Mouse (Mus musculus) CH12.LX (cell line): ENCODE measurements at regions not wholly inside any gene's neighbourhood (a gene's known extent, or its start where the extent isn't known, plus 50 kb on each side); places are given as distances from the start of the nearest gene placed in this dataset.
"Not testable (repeated sequence)": the region's sequence is repeated elsewhere in the genome, so short reads cannot be mapped to it uniquely, and the experiment has no call there.

Experiments
- DNase-seq: peaks from one replicate; pipeline ENCODE4 v3.0.0-alpha.2; 2013; ENCODE audit errors: extremely low read depth
- H3K27ac ChIP-seq: 2 replicates; pipeline ENCODE4 v1.5.1; 2012; ENCODE audit warnings: low read depth, mild to moderate bottlenecking, control low read depth, moderate library complexity; ENCODE audit not compliant: insufficient read depth
- H3K27me3 ChIP-seq: replicated peaks from 2 replicates; pipeline ENCODE3; 2012; ENCODE audit warnings: inconsistent platforms
- H3K36me3 ChIP-seq, 2 experiments: replicated peaks in 1 of 2; 2 replicates each; pipeline versions ENCODE3 to v1.6.1; 2012; ENCODE audit warnings: inconsistent platforms in 1 of 2, low read length in 1 of 2, mild to moderate bottlenecking in 1 of 2, mixed read lengths in 1 of 2, moderate library complexity in 1 of 2; ENCODE audit not compliant: control insufficient read depth in 1 of 2, insufficient read depth in 1 of 2
- H3K4me1 ChIP-seq, 2 experiments: 2 replicates each; pipeline ENCODE4 v1.6.1; 2012; ENCODE audit warnings: inconsistent platforms in 1 of 2, moderate library complexity in 1 of 2; ENCODE audit not compliant: insufficient read depth in 2 of 2, control insufficient read depth in 1 of 2
- H3K4me2 ChIP-seq: 2 replicates; pipeline ENCODE4 v1.6.1; 2012; ENCODE audit warnings: low read depth, mild to moderate bottlenecking, control low read depth; ENCODE audit not compliant: poor library complexity, insufficient read depth, severe bottlenecking
- H3K4me3 ChIP-seq, 3 experiments: fragments of 150-350 bp in 1 of 3; sonication (generic) in 1 of 3; replicated peaks in 1 of 3; 2 replicates each; pipeline versions ENCODE3 to v1.5.1; 2011 to 2012; ENCODE audit warnings: low read depth in 2 of 3, low read length in 2 of 3, mild to moderate bottlenecking in 2 of 3, moderate library complexity in 2 of 3, control low read depth in 1 of 3, improper control_type of control experiment in 1 of 3, inconsistent platforms in 1 of 3, mixed read lengths in 1 of 3; ENCODE audit not compliant: poor library complexity in 1 of 3
- H3K79me2 ChIP-seq: replicated peaks from 2 replicates; pipeline ENCODE4 v1.6.1; 2012; ENCODE audit warnings: mild to moderate bottlenecking, moderate library complexity; ENCODE audit not compliant: control insufficient read depth, poor library complexity, insufficient read depth, severe bottlenecking; ENCODE audit errors: extremely low read depth
- H3K9ac ChIP-seq: 2 replicates; pipeline ENCODE4 v1.6.1; 2012; ENCODE audit warnings: low read depth, mild to moderate bottlenecking, control low read depth, moderate library complexity; ENCODE audit not compliant: insufficient read depth
- H3K9me3 ChIP-seq: replicated peaks from 2 replicates; pipeline ENCODE3; 2012; ENCODE audit warnings: low read length, inconsistent platforms, mixed read lengths
- CHD1 ChIP-seq: IDR thresholded peaks from 2 replicates; pipeline ENCODE4 v1.6.1; 2012; ENCODE audit warnings: low read depth, low read length, improper control_type of control experiment, inconsistent platforms
- E2F4 ChIP-seq: IDR thresholded peaks from 2 replicates; pipeline ENCODE4 v1.6.1; 2011; ENCODE audit warnings: low read depth, low read length, improper control_type of control experiment; ENCODE audit not compliant: insufficient replicate concordance
- ELF1 ChIP-seq: IDR thresholded peaks from 2 replicates; pipeline ENCODE4 v1.6.1; 2014; ENCODE audit warnings: low read depth, mild to moderate bottlenecking, inconsistent platforms, low read length, improper control_type of control experiment
- ETS1 ChIP-seq: conservative IDR thresholded peaks from 2 replicates; pipeline ENCODE4 v1.6.1; 2012; ENCODE audit warnings: low read depth, mild to moderate bottlenecking, inconsistent platforms, low read length, improper control_type of control experiment, moderate library complexity
- JUN ChIP-seq: IDR thresholded peaks from 2 replicates; pipeline ENCODE4 v1.6.1; 2011; ENCODE audit warnings: low read depth, mild to moderate bottlenecking, low read length, improper control_type of control experiment, moderate library complexity; ENCODE audit not compliant: insufficient read depth
- MAFK ChIP-seq: IDR thresholded peaks from 2 replicates; pipeline ENCODE4 v1.6.1; 2011; ENCODE audit warnings: low read length, improper control_type of control experiment; ENCODE audit not compliant: insufficient replicate concordance
- MAX ChIP-seq: IDR thresholded peaks from 2 replicates; pipeline ENCODE4 v1.6.1; 2011; ENCODE audit warnings: low read length, improper control_type of control experiment
- MEF2A ChIP-seq: IDR thresholded peaks from 2 replicates; pipeline ENCODE4 v1.6.1; 2014; ENCODE audit warnings: low read depth, mild to moderate bottlenecking, inconsistent platforms, low read length, improper control_type of control experiment, borderline replicate concordance
- NRF1 ChIP-seq: IDR thresholded peaks from 2 replicates; pipeline ENCODE4 v1.6.1; 2014; ENCODE audit warnings: low read depth, mild to moderate bottlenecking, inconsistent platforms, low read length, improper control_type of control experiment, moderate library complexity
- POLR2AphosphoS2 ChIP-seq: IDR thresholded peaks from 2 replicates; pipeline ENCODE4 v1.6.1; 2011; ENCODE audit warnings: low read depth, low read length, improper control_type of control experiment
- SIN3A ChIP-seq: IDR thresholded peaks from 2 replicates; pipeline ENCODE4 v1.6.1; 2012; ENCODE audit warnings: low read length, improper control_type of control experiment, inconsistent platforms
- SMC3 ChIP-seq: IDR thresholded peaks from 2 replicates; pipeline ENCODE4 v1.6.1; 2011; ENCODE audit warnings: low read depth, low read length, improper control_type of control experiment
- TBP ChIP-seq: conservative IDR thresholded peaks from 2 replicates; pipeline ENCODE4 v1.6.1; 2011; ENCODE audit warnings: low read depth, low read length, improper control_type of control experiment
- USF1 ChIP-seq: IDR thresholded peaks from 2 replicates; pipeline ENCODE4 v1.6.1; 2014; ENCODE audit warnings: low read depth, mild to moderate bottlenecking, inconsistent platforms, low read length, improper control_type of control experiment
- ZC3H11A ChIP-seq: IDR thresholded peaks from 2 replicates; pipeline ENCODE4 v1.6.1; 2012; ENCODE audit warnings: low read depth, mild to moderate bottlenecking, inconsistent platforms, low read length, improper control_type of control experiment
- dilution Hi-C: fragments of 300-500 bp; cut with MboI; formaldehyde crosslinking; loops from 2 replicates; pipeline ENCODE4 v1.14.3; 2020; ENCODE audit warnings: low sequenced_read_pairs; ENCODE audit not compliant: extremely low pct_unique_long_range_greater_than_20kb, extremely low pct_ligation_motif_present
- in situ Hi-C: fragments of 300-500 bp; cut with MboI; formaldehyde crosslinking; loops from 3 replicates; pipeline ENCODE4 v1.14.3; 2019; ENCODE audit warnings: low sequenced_read_pairs, low pct_ligation_motif_present, low pct_unique_long_range_greater_than_20kb, mixed read lengths

DNA sequence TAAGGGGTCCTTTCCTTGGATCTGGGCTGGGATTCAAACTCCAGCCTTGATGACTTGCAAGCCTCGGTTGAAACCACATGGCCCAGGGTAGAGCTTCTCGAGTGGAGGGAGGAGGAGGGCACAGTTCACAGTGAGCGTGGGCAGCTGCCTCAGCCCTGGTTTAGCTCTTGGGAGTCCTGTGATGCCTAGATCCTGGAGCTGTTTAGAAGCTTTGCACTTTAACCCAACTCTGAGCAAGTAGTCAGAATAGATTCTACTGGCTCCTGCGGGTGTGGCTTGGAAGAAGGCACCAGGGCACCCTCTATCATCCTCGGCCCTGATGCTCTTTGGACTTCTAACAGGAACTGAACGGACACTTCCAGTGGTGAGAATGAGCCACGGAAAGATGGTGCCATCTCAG lies 72.5 kb downstream of the Cpn2 start (continued):
- no peak for TF ChIP-seq ETS1

DNA sequence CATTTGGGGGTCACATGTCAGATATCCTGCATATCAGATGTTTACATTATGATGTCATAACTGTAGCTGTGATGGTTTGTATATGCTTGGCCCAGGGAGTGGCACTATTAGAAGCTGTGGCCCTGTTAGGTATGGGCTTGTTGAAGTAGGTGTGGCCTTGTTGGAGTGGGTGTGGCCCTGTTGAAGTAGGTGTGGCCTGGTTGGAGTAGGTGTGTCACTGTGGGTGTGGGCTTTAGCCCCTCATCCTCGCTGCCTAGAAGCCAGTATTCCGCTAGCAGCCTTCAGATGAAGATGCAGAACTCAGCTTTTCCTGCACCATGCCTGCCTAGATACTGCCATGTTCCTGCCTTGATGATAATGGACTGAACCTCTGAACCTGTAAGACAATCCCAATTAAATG lies 71.4 kb downstream of the Cpn2 start:
- peaks cover 10% of the 10 kb centered on the region for H3K9me3 ChIP-seq
- H3K4me2 ChIP-seq, H3K36me3 ChIP-seq, H3K9ac ChIP-seq, dilution Hi-C loops, H3K4me1 ChIP-seq, in situ Hi-C loops, H3K27ac ChIP-seq, DNase-seq, H3K4me3 ChIP-seq, H3K79me2 ChIP-seq: not testable (repeated sequence)
- peaks cover 29% of the 10 kb centered on the region for H3K27me3 ChIP-seq

DNA sequence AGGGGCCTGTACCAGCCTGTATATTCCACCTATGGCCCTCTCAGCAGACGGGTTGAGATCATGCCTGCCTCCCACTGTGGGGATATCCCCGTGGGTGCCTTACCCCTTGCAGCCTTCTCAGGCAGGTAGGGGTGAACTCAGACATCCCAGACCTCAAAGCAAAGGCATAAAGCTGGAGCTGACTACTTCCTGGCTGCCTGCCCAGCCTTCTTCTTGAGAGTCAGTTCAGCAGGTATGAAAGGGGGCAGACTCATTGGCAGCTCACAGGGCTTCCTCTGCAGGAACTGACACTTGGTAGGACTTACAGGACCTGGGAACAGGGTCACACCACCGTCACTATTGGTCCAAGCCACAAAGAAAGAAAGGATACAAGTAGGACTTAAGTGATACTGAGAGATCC lies 69.9 kb downstream of the Cpn2 start:
- DNase-seq = no peak
- no peaks in the 10 kb centered on the region for H3K79me2 ChIP-seq
- H3K36me3 ChIP-seq = no peaks in the 10 kb centered on the region
- H3K4me2 ChIP-seq = no peak overlapping the region
- peaks cover 10% of the 10 kb centered on the region for H3K9me3 ChIP-seq
- TF ChIP-seq ELF1 = no peak
- TF ChIP-seq MEF2A = no peak
- TF ChIP-seq SIN3A = no peak
- TF ChIP-seq MAX = no peak
- no peak for TF ChIP-seq ZC3H11A
- no peak for TF ChIP-seq TBP
- TF ChIP-seq CHD1 = no peak
- TF ChIP-seq POLR2AphosphoS2 = no peak
- TF ChIP-seq JUN = no peak
- TF ChIP-seq NRF1 = no peak
- TF ChIP-seq MAFK = no peak
- no peak for TF ChIP-seq SMC3
- no peak for TF ChIP-seq USF1
- TF ChIP-seq E2F4 = no peak
- H3K4me1 ChIP-seq = no peaks in the 10 kb centered on the region
- H3K27ac ChIP-seq = no peak overlapping the region
- peaks cover 28% of the 10 kb centered on the region for H3K27me3 ChIP-seq
- dilution Hi-C loops = no loop called here
- in situ Hi-C loops = no loop called here
- no peak overlapping the region for H3K9ac ChIP-seq
- no peak overlapping the region for H3K4me3 ChIP-seq
